Mouse (Mus musculus) megakaryocyte, embryonic 14.5 days (primary cell): ENCODE measurements at regions not wholly inside any gene's neighbourhood (a gene's known extent, or its start where the extent isn't known, plus 50 kb on each side); places are given as distances from the start of the nearest gene placed in this dataset.

Source experiments
- FLI1 ChIP-seq: IDR thresholded peaks from 2 replicates; pipeline ENCODE4 v1.6.1; 2012; ENCODE audit warnings: low read length, inconsistent platforms, mixed read lengths
- GATA1 ChIP-seq: IDR thresholded peaks from 3 replicates; pipeline ENCODE4 v1.6.1; 2012; ENCODE audit warnings: mixed read lengths, low read length, inconsistent platforms, borderline replicate concordance

DNA sequence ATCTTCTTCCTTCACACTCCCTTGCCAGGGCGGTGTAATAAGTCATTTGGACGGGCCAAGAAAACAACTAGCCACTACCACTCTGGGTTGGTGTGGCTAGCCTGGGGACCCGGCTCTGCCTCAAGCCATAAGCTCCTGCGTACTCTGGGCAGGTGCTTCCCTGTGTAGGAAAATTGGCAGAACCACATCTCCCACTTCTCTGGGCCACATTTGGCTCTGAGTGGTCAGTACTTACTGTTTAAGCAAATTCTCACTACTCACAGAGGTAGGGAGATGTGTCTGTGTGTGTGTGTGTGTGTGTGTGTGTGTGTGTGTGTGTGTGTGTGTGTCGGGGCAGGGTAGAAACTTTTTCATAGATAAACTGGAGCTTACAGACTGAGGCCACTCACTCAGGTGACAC is 262.6 kb upstream of the N4bp1 start:
- TF ChIP-seq GATA1 (no peak), FLI1 (no peak)
